Mouse (Mus musculus) embryonic fibroblast, embryonic 13.5 days (primary cell): Measurements from ENCODE around the gene Atp1b3.

Experiments used
- CTCF ChIP-seq: IDR thresholded peaks from 2 replicates; pipeline ENCODE4 v1.5.1; 2011; ENCODE audit warnings: mild to moderate bottlenecking, control low read depth, low read length, moderate library complexity, borderline replicate concordance; ENCODE audit not compliant: insufficient read depth
- POLR2A ChIP-seq: IDR thresholded peaks from 2 replicates; pipeline ENCODE4 v1.6.1; 2011; ENCODE audit warnings: low read depth, mild to moderate bottlenecking, control low read depth, low read length, moderate library complexity

- TF ChIP-seq CTCF (no peak), POLR2A (no peak)
Measured at GRCm38 (mm10) chr9:96360056-96360455, 4.2 kb downstream of the Atp1b3 start.
